ENCODE assay signal across 10 mouse cellular contexts in genomic region chr19:28827697-28828328, GRCm38 (mm10). TPM values are rescaled to one million over a fixed set of nuclear protein-coding genes. Genes with fewer than 3 reads are reported as not detected.
DNase-seq lines count a peak whose midpoint lies in the region; ATAC-seq and TF ChIP-seq lines count a peak whose summit lies in the region.
"Had no signal": no experiment of that assay in that cellular context is flagged by ENCODE, and none has a peak within 500 bp of the region (broad histone marks: within the 10 kb centered on the region; RNA-seq: fewer than 3 reads in every experiment).

No protein-coding gene starts in this region.

- H3K27me3 ChIP-seq in heart, embryonic 15.5 days: 0 out of 2 replicates have a peak, but pooled peaks cover 3% of the 10 kb centered on the region
- H3K27me3 ChIP-seq in lung, embryonic 16.5 days (ENCODE audit: control insufficient read depth, insufficient read depth, low read depth, low read length): no peaks in the 10 kb centered on the region
- no peaks in the 10 kb centered on the region for H3K27me3 ChIP-seq in stomach, embryonic 14.5 days (ENCODE audit: control insufficient read depth, insufficient read depth, low read length)

- 27% methylated on average over 15 of the region's 15 CpGs for WGBS in heart, embryonic 15.5 days
- 17% methylated on average over 15 of the region's 15 CpGs for WGBS in lung, embryonic 16.5 days
- WGBS in stomach, embryonic 14.5 days: 44% methylated on average over 15 of the region's 15 CpGs

- no peaks in the 10 kb centered on the region for H3K36me3 ChIP-seq in heart, embryonic 15.5 days
- no peaks in the 10 kb centered on the region for H3K36me3 ChIP-seq in lung, embryonic 16.5 days (ENCODE audit: control insufficient read depth, insufficient read depth, low read length)
- H3K36me3 ChIP-seq in stomach, embryonic 14.5 days (ENCODE audit: control insufficient read depth, insufficient read depth, low read length): no peaks in the 10 kb centered on the region
- H3K36me3 ChIP-seq: liver, embryonic 13.5 days had no signal

- peaks cover 11% of the 10 kb centered on the region for H3K4me1 ChIP-seq in heart, embryonic 15.5 days (replicated peaks)
- H3K4me1 ChIP-seq in lung, embryonic 16.5 days (replicated peaks; ENCODE audit: control insufficient read depth, insufficient read depth, low read length): 0 out of 2 replicates have a peak, but pooled peaks cover 5% of the 10 kb centered on the region
- H3K4me1 ChIP-seq in stomach, embryonic 14.5 days (ENCODE audit: control insufficient read depth, insufficient read depth, low read length): no peaks in the 10 kb centered on the region; the same call in 1 of the 2 replicates
- H3K4me1 ChIP-seq: liver, embryonic 13.5 days had no signal

- no peaks in the 10 kb centered on the region for H3K9me3 ChIP-seq in heart, embryonic 15.5 days (replicated peaks)
- H3K9me3 ChIP-seq in lung, embryonic 16.5 days (ENCODE audit: control insufficient read depth, low read length): peaks cover 4% of the 10 kb centered on the region; the same call in 1 of the 2 replicates
- H3K9me3 ChIP-seq in stomach, embryonic 14.5 days (ENCODE audit: control insufficient read depth, low read depth, low read length): no peaks in the 10 kb centered on the region
- H3K9me3 ChIP-seq: liver, embryonic 13.5 days had no signal

- no peak for DNase-seq in layer of hippocampus, adult 2 months (ENCODE audit: low spot score in 2 of 2)
- no peak for DNase-seq in layer of hippocampus, postnatal 25 days (ENCODE audit: extremely low spot score in 1 of 2, low spot score in 1 of 2)
- no peak for DNase-seq in layer of hippocampus, postnatal 14 days (ENCODE audit: low spot score in 2 of 2)
- DNase-seq in right cerebral cortex, postnatal 10 days (ENCODE audit: low spot score in 2 of 2): no peak
- no peak for DNase-seq in ovary, postnatal 14 days (ENCODE audit: low spot score)
- DNase-seq: liver, embryonic 13.5 days had no signal

- TF ChIP-seq CTCF in layer of hippocampus, adult 2 months (conservative IDR thresholded peaks at IDR 0.05): no peak

- peak overlapping the region; percentile 52 for H3K4me2 ChIP-seq in heart, embryonic 15.5 days
- peak overlapping the region; percentile 44 for H3K4me2 ChIP-seq in lung, embryonic 16.5 days (ENCODE audit: low read depth, low read length)
- 0 out of 2 replicates have a peak overlapping the region, but pooled peaks have one; percentile 5 for H3K4me2 ChIP-seq in stomach, embryonic 14.5 days (replicated peaks; ENCODE audit: low read depth, low read length)
- H3K4me2 ChIP-seq: liver, embryonic 13.5 days had no signal

- no peak overlapping the region for H3K9ac ChIP-seq in heart, embryonic 15.5 days
- no peak overlapping the region for H3K9ac ChIP-seq in lung, embryonic 16.5 days (ENCODE audit: low read length)
- no peak overlapping the region for H3K9ac ChIP-seq in stomach, embryonic 14.5 days (replicated peaks; ENCODE audit: low read depth, low read length)
- H3K9ac ChIP-seq: liver, embryonic 13.5 days had no signal

- ATAC-seq in heart, embryonic 15.5 days (replicated peaks; ENCODE audit: insufficient number of reproducible peaks, insufficient read depth, low FRiP score, low read depth): peak; percentile 88
- peak; percentile 95 for ATAC-seq in lung, embryonic 16.5 days (ENCODE audit: low read depth)
- no peak for ATAC-seq in stomach, embryonic 14.5 days (ENCODE audit: insufficient number of reproducible peaks, insufficient read depth, low FRiP score, low read depth)

- no peak overlapping the region for H3K27ac ChIP-seq in layer of hippocampus, adult 2 months
- peak overlapping the region; percentile 85 for H3K27ac ChIP-seq in heart, embryonic 15.5 days
- H3K27ac ChIP-seq in lung, embryonic 16.5 days (ENCODE audit: low read length): peak overlapping the region; percentile 67
- no peak overlapping the region for H3K27ac ChIP-seq in stomach, embryonic 14.5 days (ENCODE audit: low read length)
- H3K27ac ChIP-seq: liver, embryonic 13.5 days had no signal

- peak overlapping the region; percentile 8; the same call in 1 of the 2 replicates for H3K4me3 ChIP-seq in layer of hippocampus, adult 2 months
- H3K4me3 ChIP-seq in heart, embryonic 15.5 days: peak overlapping the region; percentile 24
- H3K4me3 ChIP-seq in lung, embryonic 16.5 days (ENCODE audit: low read length): peak overlapping the region; percentile 17
- no peak overlapping the region for H3K4me3 ChIP-seq in stomach, embryonic 14.5 days (ENCODE audit: low read depth, low read length)
- H3K4me3 ChIP-seq: liver, embryonic 13.5 days had no signal

RNA-seq across cellular contexts. Expression of gene Slc1a1, which starts 7.0 kb away (rescaled TPM):
- total RNA-seq in layer of hippocampus, adult 2 months (2021): 100 to 1,000 TPM; 139 to 149 TPM
- total RNA-seq in layer of hippocampus, postnatal 25 days (2021): 100 to 1,000 TPM; 141 to 153 TPM
- polyA plus RNA-seq in heart, embryonic 15.5 days (2015; fragmentation: Nextera tagmentation; extraction: Ambion mirVana): 4.2 and 4.7 TPM in 2 replicates
- 4.8 TPM in 2 replicates for polyA plus RNA-seq in lung, embryonic 16.5 days (2015; fragmentation: Nextera tagmentation; extraction: Ambion mirVana)
- 0.21 and 0.27 TPM in 2 replicates for polyA plus RNA-seq in stomach, embryonic 14.5 days (2014; fragmentation: Nextera tagmentation; extraction: Ambion mirVana)
- total RNA-seq in layer of hippocampus, postnatal 14 days (2021): 100 to 1,000 TPM; 129 to 141 TPM
- total RNA-seq: common myeloid progenitor, adult 5-6 weeks had no signal

Comparison
In these comparisons a context has a peak if more than half of its experiments do, and no peak if none do; other contexts are left out.
1. H3K27ac ChIP-seq: peak in heart, embryonic 15.5 days (single experiment) and lung, embryonic 16.5 days (single experiment); none in layer of hippocampus, adult 2 months (single experiment) and stomach, embryonic 14.5 days (single experiment).
2. Peak in every context shown above with its lines, with median percentiles within 50 percentile points of each other: H3K4me2 ChIP-seq.